Mouse (Mus musculus) liver, adult 2 months (tissue): ENCODE data around the gene Lmbr1l.

Experiments used
- CTCF ChIP-seq: fragments of 200-500 bp; IDR thresholded peaks from 2 replicates; pipeline ENCODE4 v1.5.1; 2011; ENCODE audit warnings: low read depth, low read length, control low read depth
- POLR2A ChIP-seq: fragments of 200-500 bp; IDR thresholded peaks from 2 replicates; pipeline ENCODE4 v1.6.1; 2011; ENCODE audit warnings: low read length, control low read depth; ENCODE audit not compliant: insufficient read depth; ENCODE audit errors: extremely low read depth

GRCm38 (mm10) chr15:98860921-98861320 is 57.1 kb downstream of the Lmbr1l start:
- TF ChIP-seq POLR2A (no peak), CTCF (no peak)
